Mouse (Mus musculus) CH12.LX (cell line): ENCODE measurements around the gene Adprh. TPM values are rescaled to one million over a fixed set of nuclear protein-coding genes. Genes with fewer than 3 reads are reported as not detected.

Source experiments
- DNase-seq: peaks from one replicate; pipeline ENCODE4 v3.0.0-alpha.2; 2013; ENCODE audit errors: extremely low read depth
- H3K27ac ChIP-seq: 2 replicates; pipeline ENCODE4 v1.5.1; 2012; ENCODE audit warnings: low read depth, mild to moderate bottlenecking, control low read depth, moderate library complexity; ENCODE audit not compliant: insufficient read depth
- H3K27me3 ChIP-seq: replicated peaks from 2 replicates; pipeline ENCODE3; 2012; ENCODE audit warnings: inconsistent platforms
- H3K36me3 ChIP-seq, 2 experiments: replicated peaks in 1 of 2; 2 replicates each; pipeline versions ENCODE3 to v1.6.1; 2012; ENCODE audit warnings: inconsistent platforms in 1 of 2, low read length in 1 of 2, mild to moderate bottlenecking in 1 of 2, mixed read lengths in 1 of 2, moderate library complexity in 1 of 2; ENCODE audit not compliant: control insufficient read depth in 1 of 2, insufficient read depth in 1 of 2
- H3K4me1 ChIP-seq, 2 experiments: 2 replicates each; pipeline ENCODE4 v1.6.1; 2012; ENCODE audit warnings: inconsistent platforms in 1 of 2, moderate library complexity in 1 of 2; ENCODE audit not compliant: insufficient read depth in 2 of 2, control insufficient read depth in 1 of 2
- H3K4me2 ChIP-seq: 2 replicates; pipeline ENCODE4 v1.6.1; 2012; ENCODE audit warnings: low read depth, mild to moderate bottlenecking, control low read depth; ENCODE audit not compliant: poor library complexity, insufficient read depth, severe bottlenecking
- H3K4me3 ChIP-seq, 3 experiments: fragments of 150-350 bp in 1 of 3; sonication (generic) in 1 of 3; replicated peaks in 1 of 3; 2 replicates each; pipeline versions ENCODE3 to v1.5.1; 2011 to 2012; ENCODE audit warnings: low read depth in 2 of 3, low read length in 2 of 3, mild to moderate bottlenecking in 2 of 3, moderate library complexity in 2 of 3, control low read depth in 1 of 3, improper control_type of control experiment in 1 of 3, inconsistent platforms in 1 of 3, mixed read lengths in 1 of 3; ENCODE audit not compliant: poor library complexity in 1 of 3
- H3K79me2 ChIP-seq: replicated peaks from 2 replicates; pipeline ENCODE4 v1.6.1; 2012; ENCODE audit warnings: mild to moderate bottlenecking, moderate library complexity; ENCODE audit not compliant: control insufficient read depth, poor library complexity, insufficient read depth, severe bottlenecking; ENCODE audit errors: extremely low read depth
- H3K9ac ChIP-seq: 2 replicates; pipeline ENCODE4 v1.6.1; 2012; ENCODE audit warnings: low read depth, mild to moderate bottlenecking, control low read depth, moderate library complexity; ENCODE audit not compliant: insufficient read depth
- H3K9me3 ChIP-seq: replicated peaks from 2 replicates; pipeline ENCODE3; 2012; ENCODE audit warnings: low read length, inconsistent platforms, mixed read lengths
- BHLHE40 ChIP-seq: IDR thresholded peaks from 2 replicates; pipeline ENCODE4 v1.6.1; 2011; ENCODE audit warnings: mild to moderate bottlenecking, low read depth, low read length, improper control_type of control experiment
- CHD1 ChIP-seq: IDR thresholded peaks from 2 replicates; pipeline ENCODE4 v1.6.1; 2012; ENCODE audit warnings: low read depth, low read length, improper control_type of control experiment, inconsistent platforms
- CHD2 ChIP-seq: IDR thresholded peaks from 2 replicates; pipeline ENCODE4 v1.6.1; 2011; ENCODE audit warnings: low read length, improper control_type of control experiment
- CTCF ChIP-seq, 2 experiments: IDR thresholded peaks in 1 of 2; conservative IDR thresholded peaks in 1 of 2; 2 replicates each; pipeline ENCODE4 v1.5.1; 2011 to 2012; ENCODE audit warnings: low read depth in 2 of 2, low read length in 2 of 2, improper control_type of control experiment in 1 of 2, inconsistent platforms in 1 of 2, mild to moderate bottlenecking in 1 of 2, moderate library complexity in 1 of 2
- ELF1 ChIP-seq: IDR thresholded peaks from 2 replicates; pipeline ENCODE4 v1.6.1; 2014; ENCODE audit warnings: low read depth, mild to moderate bottlenecking, inconsistent platforms, low read length, improper control_type of control experiment
- EP300 ChIP-seq: IDR thresholded peaks from 2 replicates; pipeline ENCODE4 v1.6.1; 2011; ENCODE audit warnings: low read length, improper control_type of control experiment
- ETS1 ChIP-seq: conservative IDR thresholded peaks from 2 replicates; pipeline ENCODE4 v1.6.1; 2012; ENCODE audit warnings: low read depth, mild to moderate bottlenecking, inconsistent platforms, low read length, improper control_type of control experiment, moderate library complexity
- GABPA ChIP-seq: IDR thresholded peaks from 2 replicates; pipeline ENCODE4 v1.6.1; 2012; ENCODE audit warnings: low read depth, low read length, improper control_type of control experiment, inconsistent platforms; ENCODE audit not compliant: insufficient replicate concordance
- HCFC1 ChIP-seq: IDR thresholded peaks from 2 replicates; pipeline ENCODE4 v1.6.1; 2012; ENCODE audit warnings: low read depth, mild to moderate bottlenecking, inconsistent platforms, low read length, improper control_type of control experiment
- IRF4 ChIP-seq: IDR thresholded peaks from 2 replicates; pipeline ENCODE4 v1.6.1; 2014; ENCODE audit warnings: low read depth, mild to moderate bottlenecking, inconsistent platforms, low read length, improper control_type of control experiment
- JUN ChIP-seq: IDR thresholded peaks from 2 replicates; pipeline ENCODE4 v1.6.1; 2011; ENCODE audit warnings: low read depth, mild to moderate bottlenecking, low read length, improper control_type of control experiment, moderate library complexity; ENCODE audit not compliant: insufficient read depth
- JUND ChIP-seq: conservative IDR thresholded peaks from 2 replicates; pipeline ENCODE4 v1.6.1; 2011; ENCODE audit warnings: low read depth, low read length, improper control_type of control experiment
- KAT2A ChIP-seq: IDR thresholded peaks from 2 replicates; pipeline ENCODE4 v1.6.1; 2012; ENCODE audit warnings: low read length, improper control_type of control experiment, inconsistent platforms; ENCODE audit not compliant: insufficient replicate concordance
- MAFK ChIP-seq: IDR thresholded peaks from 2 replicates; pipeline ENCODE4 v1.6.1; 2011; ENCODE audit warnings: low read length, improper control_type of control experiment; ENCODE audit not compliant: insufficient replicate concordance
- MAX ChIP-seq: IDR thresholded peaks from 2 replicates; pipeline ENCODE4 v1.6.1; 2011; ENCODE audit warnings: low read length, improper control_type of control experiment
- MAZ ChIP-seq: IDR thresholded peaks from 2 replicates; pipeline ENCODE4 v1.6.1; 2012; ENCODE audit warnings: low read depth, mild to moderate bottlenecking, inconsistent platforms, low read length, improper control_type of control experiment, moderate library complexity
- MEF2A ChIP-seq: IDR thresholded peaks from 2 replicates; pipeline ENCODE4 v1.6.1; 2014; ENCODE audit warnings: low read depth, mild to moderate bottlenecking, inconsistent platforms, low read length, improper control_type of control experiment, borderline replicate concordance
- MXI1 ChIP-seq: IDR thresholded peaks from 2 replicates; pipeline ENCODE4 v1.6.1; 2011; ENCODE audit warnings: mild to moderate bottlenecking, low read depth, low read length, improper control_type of control experiment
- MYC ChIP-seq: IDR thresholded peaks from 2 replicates; pipeline ENCODE4 v1.6.1; 2011; ENCODE audit warnings: low read depth, mild to moderate bottlenecking, improper control_type of control experiment, low read length
- NELFE ChIP-seq: IDR thresholded peaks from 2 replicates; pipeline ENCODE4 v1.6.1; 2011; ENCODE audit warnings: low read depth, low read length, improper control_type of control experiment
- NRF1 ChIP-seq: IDR thresholded peaks from 2 replicates; pipeline ENCODE4 v1.6.1; 2014; ENCODE audit warnings: low read depth, mild to moderate bottlenecking, inconsistent platforms, low read length, improper control_type of control experiment, moderate library complexity
- PAX5 ChIP-seq: IDR thresholded peaks from 2 replicates; pipeline ENCODE4 v1.6.1; 2012; ENCODE audit warnings: low read length, inconsistent platforms, mixed read lengths
- POLR2A ChIP-seq: IDR thresholded peaks from 2 replicates; pipeline ENCODE4 v1.6.1; 2011; ENCODE audit warnings: low read depth, mild to moderate bottlenecking, improper control_type of control experiment, low read length
- POLR2AphosphoS2 ChIP-seq: IDR thresholded peaks from 2 replicates; pipeline ENCODE4 v1.6.1; 2011; ENCODE audit warnings: low read depth, low read length, improper control_type of control experiment
- RAD21 ChIP-seq: IDR thresholded peaks from 2 replicates; pipeline ENCODE4 v1.6.1; 2011; ENCODE audit warnings: low read depth, mild to moderate bottlenecking, low read length, improper control_type of control experiment, moderate library complexity
- RCOR1 ChIP-seq: conservative IDR thresholded peaks from 2 replicates; pipeline ENCODE4 v1.6.1; 2012; ENCODE audit warnings: low read depth, mild to moderate bottlenecking, inconsistent platforms, low read length, improper control_type of control experiment
- SIN3A ChIP-seq: IDR thresholded peaks from 2 replicates; pipeline ENCODE4 v1.6.1; 2012; ENCODE audit warnings: low read length, improper control_type of control experiment, inconsistent platforms
- SMC3 ChIP-seq: IDR thresholded peaks from 2 replicates; pipeline ENCODE4 v1.6.1; 2011; ENCODE audit warnings: low read depth, low read length, improper control_type of control experiment
- TCF12 ChIP-seq: IDR thresholded peaks from 2 replicates; pipeline ENCODE4 v1.6.1; 2014; ENCODE audit warnings: low read depth, mild to moderate bottlenecking, inconsistent platforms, low read length, improper control_type of control experiment
- UBTF ChIP-seq: IDR thresholded peaks from 2 replicates; pipeline ENCODE4 v1.6.1; 2012; ENCODE audit warnings: low read depth, mild to moderate bottlenecking, inconsistent platforms, low read length, improper control_type of control experiment, moderate library complexity
- USF1 ChIP-seq: IDR thresholded peaks from 2 replicates; pipeline ENCODE4 v1.6.1; 2014; ENCODE audit warnings: low read depth, mild to moderate bottlenecking, inconsistent platforms, low read length, improper control_type of control experiment
- ZC3H11A ChIP-seq: IDR thresholded peaks from 2 replicates; pipeline ENCODE4 v1.6.1; 2012; ENCODE audit warnings: low read depth, mild to moderate bottlenecking, inconsistent platforms, low read length, improper control_type of control experiment
- ZKSCAN1 ChIP-seq: IDR thresholded peaks from 2 replicates; pipeline ENCODE4 v1.6.1; 2012; ENCODE audit warnings: low read depth, inconsistent platforms, low read length, improper control_type of control experiment, borderline replicate concordance
- ZMIZ1 ChIP-seq: IDR thresholded peaks from 2 replicates; pipeline ENCODE4 v1.6.1; 2012; ENCODE audit warnings: low read depth, mild to moderate bottlenecking, inconsistent platforms, low read length, improper control_type of control experiment
- ZNF384 ChIP-seq: IDR thresholded peaks from 2 replicates; pipeline ENCODE4 v1.6.1; 2012; ENCODE audit warnings: low read depth, low read length, improper control_type of control experiment, inconsistent platforms
- dilution Hi-C: fragments of 300-500 bp; cut with MboI; formaldehyde crosslinking; loops from 2 replicates; pipeline ENCODE4 v1.14.3; 2020; ENCODE audit warnings: low sequenced_read_pairs; ENCODE audit not compliant: extremely low pct_unique_long_range_greater_than_20kb, extremely low pct_ligation_motif_present
- in situ Hi-C: fragments of 300-500 bp; cut with MboI; formaldehyde crosslinking; loops from 3 replicates; pipeline ENCODE4 v1.14.3; 2019; ENCODE audit warnings: low sequenced_read_pairs, low pct_ligation_motif_present, low pct_unique_long_range_greater_than_20kb, mixed read lengths
- polyA plus RNA-seq: library from polyadenylated mRNA; unstranded; fragments of >175 nt; gene quantifications from 2 replicates; pipeline ENCODE4 v1.2.1, GENCODE M21; 2012; ENCODE audit warnings: low read depth; ENCODE audit not compliant: insufficient read length
- total RNA-seq, 2 experiments: library from RNA; depleted of rRNA; stranded (reverse); fragments of 300-350 nt in 1 of 2; fragments of >200 nt in 1 of 2; gene quantifications; 2 replicates each; pipeline ENCODE4 v1.2.3; 2012 to 2014

The Adprh gene
- total and polyA plus RNA-seq, 3 experiments = 45.3 to 82.9 (median 67.7) TPM

DNA sequence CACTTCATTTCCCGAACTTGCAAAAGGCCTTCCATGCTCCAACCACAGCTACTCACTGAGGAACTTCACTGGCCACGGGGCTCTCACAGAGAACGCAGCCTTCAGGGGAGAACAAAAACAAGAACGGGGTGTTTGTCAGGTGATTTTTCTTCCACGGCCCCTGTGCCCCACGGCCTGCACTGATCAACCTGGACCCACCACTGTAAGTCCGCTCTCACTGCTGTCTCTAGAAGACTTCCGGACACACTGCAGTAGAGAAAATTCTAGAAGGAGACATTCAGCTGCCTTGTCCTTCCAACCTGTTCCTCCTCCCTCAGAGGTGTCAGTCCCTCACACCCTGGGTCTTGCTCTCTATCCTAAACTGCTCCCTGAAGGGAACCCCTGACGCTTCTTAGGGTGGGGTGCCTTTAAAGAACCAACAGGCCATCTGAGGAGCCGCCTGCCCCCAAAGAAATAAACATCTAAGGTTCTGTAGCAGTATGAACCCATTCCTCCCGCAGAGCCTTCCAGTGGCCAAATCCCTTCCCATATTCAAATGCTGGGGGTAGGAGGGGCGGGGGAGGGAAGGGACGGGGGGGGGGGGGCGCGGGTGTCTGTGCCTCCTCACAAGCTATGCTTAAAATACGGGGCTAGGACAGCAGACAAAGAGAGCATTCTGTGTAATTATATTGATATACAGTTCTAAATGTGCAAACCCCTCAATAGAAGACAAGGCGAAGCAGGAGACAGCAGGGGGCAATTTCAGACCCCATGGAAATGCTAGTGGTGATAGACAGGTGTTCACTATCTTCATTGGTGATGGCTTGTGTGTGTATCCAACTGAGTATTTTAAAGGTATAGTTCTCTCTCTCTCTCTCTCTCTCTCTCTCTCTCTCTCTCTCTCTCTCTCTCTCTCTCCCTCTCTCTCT is 3.3 kb upstream of the Adprh start, which contains the start of gene Cd80:
TSS of gene Cd80 (plus strand) at position 51 of the 908 bp plus-strand sequence.
- H3K27ac ChIP-seq = peak within 1 kb of the TSS; percentile 97
- TF ChIP-seq EP300 = peak; percentile 42; the same call in 1 of the 2 replicates
- TF ChIP-seq MAFK = no peak
- TF ChIP-seq POLR2AphosphoS2 = no peak; the same call in 1 of the 2 replicates
- TF ChIP-seq MAZ = peak; percentile 88
- TF ChIP-seq KAT2A = no peak
- TF ChIP-seq PAX5 = no peak
- no peak for TF ChIP-seq RAD21
- TF ChIP-seq ZKSCAN1 = no peak
- no peak for TF ChIP-seq ZC3H11A
- TF ChIP-seq MYC = 0 out of 2 replicates have a peak, but pooled peaks have one; percentile 46
- no peak for TF ChIP-seq ZNF384
- no peak for TF ChIP-seq UBTF
- TF ChIP-seq ETS1 = peak; percentile 31; the same call in 1 of the 2 replicates
- TF ChIP-seq BHLHE40 = 0 out of 2 replicates have a peak, but pooled peaks have one; percentile 1
- TF ChIP-seq USF1 = no peak
- 0 out of 2 replicates have a peak, but pooled peaks have one; percentile 45 for TF ChIP-seq JUND
- TF ChIP-seq RCOR1 = 0 out of 2 replicates have a peak, but pooled peaks have one; percentile 32
- TF ChIP-seq POLR2A = peak; percentile 67
- TF ChIP-seq ELF1 = peak; percentile 64
- TF ChIP-seq MAX = no peak; the same call in 1 of the 2 replicates
- TF ChIP-seq IRF4 = 0 out of 2 replicates have a peak, but pooled peaks have one; percentile 24
- TF ChIP-seq MXI1 = peak; percentile 65
- TF ChIP-seq MEF2A = no peak; the same call in 1 of the 2 replicates
- TF ChIP-seq SMC3 = no peak; the same call in 1 of the 2 replicates
- peak; percentile 30; the same call in 1 of the 2 replicates for TF ChIP-seq HCFC1
- TF ChIP-seq CHD2 = no peak; the same call in 1 of the 2 replicates
- TF ChIP-seq CTCF (conservative IDR thresholded peaks at IDR 0.05 in 1 of 2, IDR thresholded peaks at IDR 0.05 in 1 of 2; ENCODE audit: low read depth in 2 of 2, low read length in 2 of 2) = no peak
- peak; percentile 51 for TF ChIP-seq TCF12
- TF ChIP-seq NELFE = peak; percentile 42; the same call in 1 of the 2 replicates
- TF ChIP-seq CHD1 = no peak; the same call in 1 of the 2 replicates
- peak; percentile 73 for TF ChIP-seq SIN3A
- TF ChIP-seq NRF1 = no peak
- no peak for TF ChIP-seq GABPA
- peak; percentile 78 for TF ChIP-seq ZMIZ1
- TF ChIP-seq JUN = no peak
- TF ChIP-seq, all 38 proteins: peak for 16
- Histone ChIP-seq H3K4me1 (peaks cover under 1 to 20% of the 10 kb centered on the region in 2 experiments; a peak in 2 of 4 replicates), H3K36me3 (peaks cover 0 to 3% of the 10 kb centered on the region in 2 experiments), H3K4me2 (peak within 1 kb of the TSS; percentile 85), H3K79me2 (peaks cover 69% of the 10 kb centered on the region), H3K9me3 (no peaks in the 10 kb centered on the region), H3K9ac (peak within 1 kb of the TSS; percentile 97), H3K27me3 (no peaks in the 10 kb centered on the region), H3K4me3 (peak within 1 kb of the TSS; percentile 57 to 98 (median 83))
- in situ Hi-C loops (no loop called here), dilution Hi-C loops (no loop called here)
- DNase-seq = no peak
